Mouse (Mus musculus) liver, embryonic 16.5 days (tissue): ENCODE results near the gene Pald1. TPM values are rescaled to one million over a fixed set of nuclear protein-coding genes. Genes with fewer than 3 reads are reported as not detected.

Experiments
- ATAC-seq: fragments of 200-750 bp; cut with Nextera tagmentation; 2 replicates; pipeline ENCODE4 v1.8.0; 2017; ENCODE audit warnings: low read depth, mild to moderate bottlenecking, moderate number of reproducible peaks, moderate library complexity
- H3K27ac ChIP-seq: fragments of 300-500 bp; sonication (generic); 2 replicates; pipeline ENCODE4 v1.5.1; 2014; ENCODE audit warnings: mild to moderate bottlenecking, low read length
- H3K27me3 ChIP-seq: fragments of 300-500 bp; sonication (generic); 2 replicates; pipeline ENCODE4 v1.6.1; 2014; ENCODE audit warnings: low read depth, low read length, mixed read lengths; ENCODE audit not compliant: control insufficient read depth, insufficient read depth
- H3K36me3 ChIP-seq: fragments of 300-500 bp; sonication (generic); 2 replicates; pipeline ENCODE4 v1.6.1; 2014; ENCODE audit warnings: mild to moderate bottlenecking; ENCODE audit not compliant: control insufficient read depth, insufficient read depth
- H3K4me1 ChIP-seq: fragments of 300-500 bp; sonication (generic); 2 replicates; pipeline ENCODE4 v1.6.1; 2014; ENCODE audit warnings: low read depth, low read length, mixed read lengths; ENCODE audit not compliant: control insufficient read depth
- H3K4me2 ChIP-seq: fragments of 300-500 bp; sonication (generic); 2 replicates; pipeline ENCODE4 v1.6.1; 2014; ENCODE audit warnings: low read depth, low read length, mixed read lengths
- H3K4me3 ChIP-seq: fragments of 300-500 bp; sonication (generic); 2 replicates; pipeline ENCODE4 v1.5.1; 2014; ENCODE audit warnings: low read depth, mild to moderate bottlenecking, low read length
- H3K9ac ChIP-seq: fragments of 300-500 bp; sonication (generic); 2 replicates; pipeline ENCODE4 v1.6.1; 2014; ENCODE audit warnings: low read depth, low read length
- H3K9me3 ChIP-seq: fragments of 300-500 bp; sonication (generic); replicated peaks from 2 replicates; pipeline ENCODE4 v1.6.1; 2016; ENCODE audit warnings: low read length; ENCODE audit not compliant: control insufficient read depth
- WGBS: fragments of 180-500 bp; shearing (Covaris S2); extraction: QIAGEN DNeasy Blood & Tissue Kit; methylation state at CpG from one replicate; pipeline ENCODE4 v1.1.7; 2014; ENCODE audit not compliant: insufficient replicate concordance; 5-methylcytosine and 5-hydroxymethylcytosine counted together
- polyA plus RNA-seq: library from polyadenylated mRNA; unstranded; fragments of >200 nt; fragmentation: Nextera tagmentation; extraction: Ambion mirVana; gene quantifications from 2 replicates; pipeline ENCODE4 v1.2.1, GENCODE M21; 2015

Pald1 gene
- polyA plus RNA-seq, 1 experiment from 2014 or later: 6.5 TPM

DNA sequence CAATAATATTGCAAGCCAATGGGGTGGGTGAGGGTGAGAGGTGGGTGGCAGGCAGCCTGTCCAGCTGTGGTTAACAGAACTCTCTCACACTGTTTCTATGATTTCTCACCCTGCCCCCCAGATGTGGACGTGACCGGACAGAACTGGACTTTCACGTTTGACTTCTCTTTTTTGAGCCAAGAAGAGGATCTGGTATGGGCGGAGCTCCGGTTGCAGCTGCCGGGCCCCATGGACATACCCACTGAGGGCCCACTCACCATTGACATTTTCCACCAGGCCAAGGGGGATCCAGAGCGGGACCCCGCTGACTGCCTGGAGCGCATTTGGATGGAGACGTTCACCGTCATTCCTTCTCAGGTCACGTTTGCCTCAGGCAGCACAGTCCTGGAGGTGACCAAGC, 39.5 kb upstream of the Pald1 start:
- Histone ChIP-seq H3K9ac (no peak overlapping the region), H3K36me3 (no peaks in the 10 kb centered on the region), H3K4me2 (no peak overlapping the region), H3K4me3 (no peak overlapping the region), H3K4me1 (peaks cover 9% of the 10 kb centered on the region), H3K27ac (no peak overlapping the region), H3K27me3 (peaks cover 31% of the 10 kb centered on the region), H3K9me3 (no peaks in the 10 kb centered on the region)
- 52% methylated on average over 12 of the region's 12 CpGs for WGBS
- no peak for ATAC-seq

DNA sequence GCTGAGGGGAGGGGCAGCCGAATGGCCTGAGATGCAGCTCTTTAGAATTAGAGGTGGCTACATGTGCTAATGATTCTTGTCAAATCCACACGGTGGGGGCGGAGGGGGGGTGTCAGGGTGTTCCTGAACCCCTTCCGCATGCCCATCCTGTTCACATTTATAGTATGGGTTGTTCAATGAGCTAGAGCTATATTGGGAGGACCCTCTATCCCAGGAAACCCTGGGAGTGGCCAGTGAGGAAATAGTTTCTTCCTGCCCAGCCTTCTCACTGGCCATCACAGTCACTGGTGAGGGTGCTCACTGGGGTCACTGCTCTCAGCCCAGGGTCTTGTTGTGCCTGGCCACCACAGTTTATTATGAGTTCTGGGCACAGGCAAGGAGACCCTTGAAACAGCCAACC, 36.7 kb upstream of the Pald1 start:
- 43% methylated on average over 4 of the region's 4 CpGs for WGBS
- Histone ChIP-seq H3K4me1 (peaks cover 11% of the 10 kb centered on the region), H3K4me2 (no peak overlapping the region), H3K4me3 (no peak overlapping the region), H3K9ac (no peak overlapping the region), H3K27ac (no peak overlapping the region), H3K9me3 (no peaks in the 10 kb centered on the region), H3K36me3 (no peaks in the 10 kb centered on the region), H3K27me3 (peaks cover 42% of the 10 kb centered on the region)
- no peak for ATAC-seq

GRCm38 (mm10) chr10:61419146-61419545, 35.8 kb upstream of the Pald1 start:
- ATAC-seq: no peak
- WGBS: 9% methylated on average over 20 of the region's 24 CpGs
- peak overlapping the region; percentile 60; the same call in 1 of the 2 replicates for H3K4me2 ChIP-seq
- H3K27ac ChIP-seq: no peak overlapping the region
- H3K9ac ChIP-seq: no peak overlapping the region
- H3K27me3 ChIP-seq: peaks cover 42% of the 10 kb centered on the region
- H3K9me3 ChIP-seq: no peaks in the 10 kb centered on the region
- no peak overlapping the region for H3K4me3 ChIP-seq
- peaks cover 8% of the 10 kb centered on the region for H3K4me1 ChIP-seq
- H3K36me3 ChIP-seq: no peaks in the 10 kb centered on the region

DNA sequence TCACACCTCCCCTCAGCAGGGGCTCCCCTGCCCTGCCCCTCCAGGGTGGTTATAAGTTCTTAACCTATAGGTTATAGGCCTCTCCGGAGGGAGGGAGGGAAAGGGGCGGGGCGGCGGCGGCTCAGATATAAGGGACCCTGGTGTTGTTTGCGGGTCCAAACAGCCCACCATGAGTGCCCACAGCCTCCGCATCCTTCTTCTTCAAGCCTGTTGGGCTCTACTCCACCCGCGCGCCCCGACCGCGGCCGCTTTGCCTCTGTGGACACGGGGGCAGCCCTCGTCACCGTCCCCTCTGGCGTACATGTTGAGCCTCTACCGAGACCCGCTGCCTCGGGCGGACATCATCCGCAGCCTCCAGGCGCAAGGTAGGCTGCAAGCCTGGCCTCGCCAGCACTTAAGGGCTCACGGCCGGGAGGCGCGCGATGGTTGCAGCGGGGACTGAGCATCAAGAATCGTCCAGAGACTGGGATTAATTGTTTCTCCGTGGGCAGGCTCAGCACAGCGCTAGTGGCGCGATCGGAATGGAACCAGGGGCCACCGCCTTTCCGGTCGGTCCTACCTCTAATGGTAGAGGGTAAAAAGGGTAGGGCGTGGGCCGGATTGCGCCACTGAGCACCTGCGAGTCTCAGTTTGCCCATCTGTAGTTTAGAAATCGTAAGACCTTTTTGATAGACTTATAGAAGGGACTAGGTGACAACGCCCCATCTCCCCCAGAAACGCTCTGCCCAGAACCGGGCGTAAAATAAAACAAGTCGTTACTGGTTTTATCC, 35.0 kb upstream of the Pald1 start:
- Histone ChIP-seq H3K27ac (no peak overlapping the region), H3K36me3 (no peaks in the 10 kb centered on the region), H3K4me1 (peaks cover 16% of the 10 kb centered on the region), H3K9ac (peak overlapping the region; percentile 6; the same call in 1 of the 2 replicates), H3K27me3 (peaks cover 42% of the 10 kb centered on the region), H3K9me3 (no peaks in the 10 kb centered on the region), H3K4me3 (peak overlapping the region; percentile 42), H3K4me2 (peak overlapping the region; percentile 60)
- 2% methylated on average over 50 of the region's 50 CpGs for WGBS
- ATAC-seq: no peak

- Histone ChIP-seq H3K4me1 (peaks cover 22% of the 10 kb centered on the region), H3K9me3 (no peaks in the 10 kb centered on the region), H3K4me3 (peak within 1 kb of the TSS; percentile 42), H3K27ac (no peak within 1 kb of the TSS), H3K27me3 (peaks cover 42% of the 10 kb centered on the region), H3K36me3 (no peaks in the 10 kb centered on the region), H3K4me2 (peak within 1 kb of the TSS; percentile 60), H3K9ac (peak within 1 kb of the TSS; percentile 6; the same call in 1 of the 2 replicates)
- 28% methylated on average over 10 of the region's 10 CpGs for WGBS
- no peak for ATAC-seq
These were observed 34.3 kb upstream of the Pald1 start, which contains the start of gene Nodal for GRCm38 (mm10) chr10:61417672-61418071. Gene Nodal, plus strand, starts transcription at chr10:61417972.

- no peak overlapping the region for H3K4me3 ChIP-seq
- no peak overlapping the region for H3K9ac ChIP-seq
- H3K9me3 ChIP-seq: no peaks in the 10 kb centered on the region
- H3K36me3 ChIP-seq: no peaks in the 10 kb centered on the region
- H3K27ac ChIP-seq: no peak overlapping the region
- no peak for ATAC-seq
- peaks cover 42% of the 10 kb centered on the region for H3K27me3 ChIP-seq
- no peak overlapping the region for H3K4me2 ChIP-seq
- WGBS: 54% methylated on average over 2 of the region's 2 CpGs
- peaks cover 27% of the 10 kb centered on the region for H3K4me1 ChIP-seq
These were observed 33.7 kb upstream of the Pald1 start for GRCm38 (mm10) chr10:61417046-61417445.

DNA sequence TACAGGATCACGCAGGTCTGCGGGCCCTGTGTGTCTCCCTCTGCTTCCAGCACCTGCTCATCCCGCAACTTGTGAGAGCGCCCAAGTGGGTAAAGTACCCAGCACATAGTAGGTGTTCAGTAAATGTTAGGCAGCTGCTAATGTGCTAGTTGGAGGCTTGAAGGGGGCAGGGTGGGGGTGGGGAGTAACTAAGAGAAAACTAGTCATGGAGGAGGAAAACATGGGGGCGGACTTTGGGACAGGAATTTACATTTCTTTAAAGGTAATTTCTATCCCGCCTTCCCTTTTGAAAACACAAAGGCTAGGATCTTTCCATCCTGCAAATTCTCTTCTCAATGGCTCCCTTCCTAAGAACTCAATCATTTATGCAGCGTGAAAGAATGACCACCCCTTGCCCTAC, 33.2 kb upstream of the Pald1 start:
- no peak for ATAC-seq
- Histone ChIP-seq H3K4me2 (no peak overlapping the region), H3K4me3 (no peak overlapping the region), H3K4me1 (peaks cover 30% of the 10 kb centered on the region), H3K9ac (no peak overlapping the region), H3K36me3 (no peaks in the 10 kb centered on the region), H3K27me3 (peaks cover 42% of the 10 kb centered on the region), H3K9me3 (no peaks in the 10 kb centered on the region), H3K27ac (no peak overlapping the region)
- 63% methylated on average over 7 of the region's 7 CpGs for WGBS

- Histone ChIP-seq H3K27me3 (peaks cover 42% of the 10 kb centered on the region), H3K4me3 (no peak overlapping the region), H3K36me3 (no peaks in the 10 kb centered on the region), H3K27ac (no peak overlapping the region), H3K4me1 (peaks cover 30% of the 10 kb centered on the region), H3K9ac (no peak overlapping the region), H3K9me3 (no peaks in the 10 kb centered on the region), H3K4me2 (no peak overlapping the region)
- no peak for ATAC-seq
- 39% methylated on average over 8 of the region's 8 CpGs for WGBS
These were observed 32.6 kb upstream of the Pald1 start for GRCm38 (mm10) chr10:61415890-61416289.

GRCm38 (mm10) chr10:61415240-61415639, 31.9 kb upstream of the Pald1 start:
- no peak for ATAC-seq
- no peak overlapping the region for H3K4me2 ChIP-seq
- H3K9ac ChIP-seq: no peak overlapping the region
- H3K9me3 ChIP-seq: no peaks in the 10 kb centered on the region
- H3K4me3 ChIP-seq: no peak overlapping the region
- peaks cover 31% of the 10 kb centered on the region for H3K4me1 ChIP-seq
- H3K36me3 ChIP-seq: no peaks in the 10 kb centered on the region
- H3K27me3 ChIP-seq: peaks cover 36% of the 10 kb centered on the region
- H3K27ac ChIP-seq: no peak overlapping the region
- WGBS: 69% methylated on average over 3 of the region's 3 CpGs
